Mouse (Mus musculus) forebrain, embryonic 12.5 days (tissue): ENCODE results near the gene Tcf7. TPM values are rescaled to one million over a fixed set of nuclear protein-coding genes. Genes with fewer than 3 reads are reported as not detected.
"Not testable (repeated sequence)": the region's sequence is repeated elsewhere in the genome, so short reads cannot be mapped to it uniquely, and the experiment has no call there.

Source experiments
- ATAC-seq: fragments of 200-750 bp; cut with Nextera tagmentation; 2 replicates; pipeline ENCODE4 v1.8.0; 2017; ENCODE audit warnings: moderate TSS enrichment; ENCODE audit not compliant: low FRiP score
- H3K27ac ChIP-seq: fragments of 300-500 bp; sonication (generic); 2 replicates; pipeline ENCODE4 v1.5.1; 2016; ENCODE audit warnings: mild to moderate bottlenecking
- H3K27me3 ChIP-seq: fragments of 300-500 bp; sonication (generic); 2 replicates; pipeline ENCODE4 v1.6.1; 2016; ENCODE audit warnings: mild to moderate bottlenecking
- H3K36me3 ChIP-seq: fragments of 300-500 bp; sonication (generic); replicated peaks from 2 replicates; pipeline ENCODE4 v1.6.1; 2016; ENCODE audit warnings: mild to moderate bottlenecking
- H3K4me1 ChIP-seq: fragments of 300-500 bp; sonication (generic); 2 replicates; pipeline ENCODE4 v1.6.1; 2016
- H3K4me2 ChIP-seq: fragments of 300-500 bp; sonication (generic); 2 replicates; pipeline ENCODE4 v1.6.1; 2016; ENCODE audit warnings: mild to moderate bottlenecking, moderate library complexity
- H3K4me3 ChIP-seq: fragments of 300-500 bp; sonication (generic); replicated peaks from 2 replicates; pipeline ENCODE4 v1.5.1; 2016; ENCODE audit warnings: mild to moderate bottlenecking
- H3K9ac ChIP-seq: fragments of 300-500 bp; sonication (generic); 2 replicates; pipeline ENCODE4 v1.6.1; 2016; ENCODE audit warnings: mild to moderate bottlenecking
- H3K9me3 ChIP-seq: fragments of 300-500 bp; sonication (generic); 2 replicates; pipeline ENCODE4 v1.6.1; 2016
- WGBS: fragments of 180-500 bp; shearing (Covaris S2); methylation state at CpG from one replicate; pipeline ENCODE4 v1.1.7; 2016; 5-methylcytosine and 5-hydroxymethylcytosine counted together
- polyA plus RNA-seq: library from polyadenylated mRNA; unstranded; fragments of >200 nt; fragmentation: Nextera tagmentation; extraction: Ambion mirVana; gene quantifications from 2 replicates; pipeline ENCODE4 v1.2.1, GENCODE M21; 2016

Tcf7 gene
- polyA plus RNA-seq, 1 experiment from 2014 or later, result 5.4 TPM

- ATAC-seq, result no peak
- H3K4me1 ChIP-seq, result peaks cover 14% of the 10 kb centered on the region
- no peak overlapping the region for H3K4me2 ChIP-seq
- H3K4me3 ChIP-seq, result no peak overlapping the region
- H3K9me3 ChIP-seq, result no peaks in the 10 kb centered on the region
- peaks cover 9% of the 10 kb centered on the region; the same call in 1 of the 2 replicates for H3K27me3 ChIP-seq
- no peak overlapping the region for H3K9ac ChIP-seq
- H3K36me3 ChIP-seq, result no peaks in the 10 kb centered on the region
- H3K27ac ChIP-seq, result no peak overlapping the region
- 80% methylated on average over 7 of the region's 7 CpGs for WGBS
Observed at GRCm38 (mm10) chr11:52228722-52229448, 53.9 kb downstream of the Tcf7 start.

GRCm38 (mm10) chr11:52227466-52228226, 55.2 kb downstream of the Tcf7 start:
- no peak overlapping the region for H3K4me2 ChIP-seq
- no peak for ATAC-seq
- no peaks in the 10 kb centered on the region for H3K9me3 ChIP-seq
- H3K27ac ChIP-seq, result no peak overlapping the region
- H3K4me1 ChIP-seq, result peaks cover 8% of the 10 kb centered on the region
- H3K36me3 ChIP-seq, result no peaks in the 10 kb centered on the region
- H3K27me3 ChIP-seq, result peaks cover 10% of the 10 kb centered on the region; the same call in 1 of the 2 replicates
- WGBS, result 85% methylated on average over 13 of the region's 13 CpGs
- no peak overlapping the region for H3K9ac ChIP-seq
- H3K4me3 ChIP-seq, result no peak overlapping the region

- no peaks in the 10 kb centered on the region for H3K9me3 ChIP-seq
- WGBS, result 80% methylated on average over 3 of the region's 3 CpGs
- H3K4me3 ChIP-seq, result no peak overlapping the region
- peaks cover 10% of the 10 kb centered on the region; the same call in 1 of the 2 replicates for H3K27me3 ChIP-seq
- no peak for ATAC-seq
- H3K36me3 ChIP-seq, result no peaks in the 10 kb centered on the region
- H3K4me2 ChIP-seq, result no peak overlapping the region
- H3K9ac ChIP-seq, result no peak overlapping the region
- H3K4me1 ChIP-seq, result peaks cover 8% of the 10 kb centered on the region
- no peak overlapping the region for H3K27ac ChIP-seq
Observed at GRCm38 (mm10) chr11:52227053-52227452, 55.8 kb downstream of the Tcf7 start.

- WGBS, result 59% methylated on average over 3 of the region's 3 CpGs
- Histone ChIP-seq H3K4me2 (no peak overlapping the region), H3K4me1 (peaks cover 7% of the 10 kb centered on the region), H3K4me3 (no peak overlapping the region), H3K27me3 (peaks cover 10% of the 10 kb centered on the region; the same call in 1 of the 2 replicates), H3K36me3 (no peaks in the 10 kb centered on the region), H3K9ac (no peak overlapping the region), H3K9me3 (no peaks in the 10 kb centered on the region), H3K27ac (no peak overlapping the region)
- no peak for ATAC-seq
Observed at GRCm38 (mm10) chr11:52225986-52226599, 56.7 kb downstream of the Tcf7 start.

- no peaks in the 10 kb centered on the region for H3K36me3 ChIP-seq
- no peak overlapping the region for H3K4me3 ChIP-seq
- ATAC-seq, result no peak
- no peak overlapping the region for H3K27ac ChIP-seq
- no peak overlapping the region for H3K4me2 ChIP-seq
- WGBS, result 18% methylated on average over 19 of the region's 19 CpGs
- no peak overlapping the region for H3K9ac ChIP-seq
- H3K4me1 ChIP-seq, result 0 out of 2 replicates have a peak, but pooled peaks cover 2% of the 10 kb centered on the region
- no peaks in the 10 kb centered on the region for H3K9me3 ChIP-seq
- peaks cover 10% of the 10 kb centered on the region; the same call in 1 of the 2 replicates for H3K27me3 ChIP-seq
Observed at GRCm38 (mm10) chr11:52223968-52224682, 58.7 kb downstream of the Tcf7 start.

- H3K9me3 ChIP-seq, result no peaks in the 10 kb centered on the region
- WGBS, result 76% methylated on average over 6 of the region's 6 CpGs
Observed at GRCm38 (mm10) chr11:52222891-52223290, 59.9 kb downstream of the Tcf7 start.

GRCm38 (mm10) chr11:52221921-52222320, 60.9 kb downstream of the Tcf7 start:
- not testable (repeated sequence) for H3K4me1 ChIP-seq, ATAC-seq, H3K9me3 ChIP-seq, H3K4me3 ChIP-seq, H3K27ac ChIP-seq, H3K36me3 ChIP-seq, H3K9ac ChIP-seq, H3K4me2 ChIP-seq
- 86% methylated on average over 6 of the region's 6 CpGs for WGBS
- peaks cover 10% of the 10 kb centered on the region; the same call in 1 of the 2 replicates for H3K27me3 ChIP-seq

More at GRCm38 (mm10) chr11:52222891-52223290, 59.9 kb downstream of the Tcf7 start:
- ATAC-seq, result no peak
- Histone ChIP-seq H3K9ac (no peak overlapping the region), H3K27ac (no peak overlapping the region), H3K4me1 (0 out of 2 replicates have a peak, but pooled peaks cover 2% of the 10 kb centered on the region), H3K36me3 (no peaks in the 10 kb centered on the region), H3K4me2 (no peak overlapping the region), H3K4me3 (no peak overlapping the region), H3K27me3 (peaks cover 10% of the 10 kb centered on the region; the same call in 1 of the 2 replicates)

GRCm38 (mm10) chr11:52220282-52220681, 62.5 kb downstream of the Tcf7 start:
- WGBS, result 5% methylated on average over 4 of the region's 4 CpGs
- Histone ChIP-seq H3K4me1 (0 out of 2 replicates have a peak, but pooled peaks cover 2% of the 10 kb centered on the region), H3K36me3 (no peaks in the 10 kb centered on the region), H3K27ac (no peak overlapping the region), H3K4me2 (peak overlapping the region; percentile 17; the same call in 1 of the 2 replicates), H3K9ac (no peak overlapping the region), H3K4me3 (no peak overlapping the region), H3K9me3 (no peaks in the 10 kb centered on the region), H3K27me3 (peaks cover 10% of the 10 kb centered on the region; the same call in 1 of the 2 replicates)
- ATAC-seq, result peak; percentile 46; the same call in 1 of the 2 replicates

- Histone ChIP-seq H3K9ac (no peak within 1 kb of the TSS), H3K4me1 (no peaks in the 10 kb centered on the region), H3K27me3 (no peaks in the 10 kb centered on the region), H3K4me3 (no peak within 1 kb of the TSS), H3K36me3 (no peaks in the 10 kb centered on the region), H3K9me3 (no peaks in the 10 kb centered on the region), H3K4me2 (no peak within 1 kb of the TSS), H3K27ac (no peak within 1 kb of the TSS)
- ATAC-seq, result no peak
Observed at GRCm38 (mm10) chr11:52213887-52214286, 68.9 kb downstream of the Tcf7 start, which contains the start of gene Olfr1371. Gene Olfr1371 (minus strand): TSS chr11:52213987.
